Mouse (Mus musculus): Measurements from ENCODE around the gene Syngr3. TPM values are rescaled to one million over a fixed set of nuclear protein-coding genes. Genes with fewer than 3 reads are reported as not detected.

Gene Syngr3
- polyA plus RNA-seq, 1 experiment from 2014 or later = 145 TPM

- no peak overlapping the region for H3K27ac ChIP-seq (replicated peaks)
- no peak overlapping the region for H3K4me3 ChIP-seq
- peaks cover 2% of the 10 kb centered on the region for H3K4me1 ChIP-seq
- no peak overlapping the region for H3K4me2 ChIP-seq (replicated peaks)
- H3K36me3 ChIP-seq = no peaks in the 10 kb centered on the region
- WGBS = 86% methylated on average over 4 of the region's 4 CpGs
- H3K9ac ChIP-seq (replicated peaks) = no peak overlapping the region
- no peaks in the 10 kb centered on the region for H3K27me3 ChIP-seq
- no peak for ATAC-seq (replicated peaks)
- H3K9me3 ChIP-seq = no peaks in the 10 kb centered on the region
These were observed 51.5 kb downstream of the Syngr3 start for GRCm38 (mm10) chr17:24638214-24638613.

GRCm38 (mm10) chr17:24636781-24637481 lies 52.8 kb downstream of the Syngr3 start:
- Histone ChIP-seq H3K9me3 (no peaks in the 10 kb centered on the region), H3K27ac (replicated peaks) (no peak overlapping the region), H3K4me1 (peaks cover 11% of the 10 kb centered on the region), H3K9ac (replicated peaks) (no peak overlapping the region), H3K4me3 (no peak overlapping the region), H3K36me3 (no peaks in the 10 kb centered on the region), H3K27me3 (no peaks in the 10 kb centered on the region), H3K4me2 (replicated peaks) (no peak overlapping the region)
- 63% methylated on average over 5 of the region's 5 CpGs for WGBS
- ATAC-seq (replicated peaks) = no peak

DNA sequence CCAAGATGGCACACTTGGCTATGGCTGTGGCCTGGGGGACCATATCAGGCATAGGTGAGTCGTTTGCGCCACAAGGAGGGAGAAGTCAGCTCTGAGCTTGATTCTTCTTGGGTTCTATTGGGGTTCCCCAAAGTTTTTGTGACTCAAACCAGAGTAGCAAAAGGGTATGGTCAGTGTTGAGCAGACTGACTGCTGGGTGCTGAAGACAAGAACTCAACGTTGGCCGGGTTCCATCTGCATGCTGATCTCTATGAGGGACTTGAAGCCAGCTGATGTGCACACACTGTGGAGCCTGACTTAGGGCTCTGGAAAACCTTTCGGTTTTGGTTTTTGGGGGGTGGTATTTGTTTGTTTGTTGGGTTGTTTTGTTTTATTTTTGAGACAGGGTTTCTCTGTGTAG lies 54.1 kb downstream of the Syngr3 start:
- Histone ChIP-seq H3K9ac (replicated peaks) (no peak overlapping the region), H3K4me2 (replicated peaks) (no peak overlapping the region), H3K27me3 (no peaks in the 10 kb centered on the region), H3K4me3 (no peak overlapping the region), H3K36me3 (peaks cover 2% of the 10 kb centered on the region; the same call in 1 of the 2 replicates), H3K9me3 (no peaks in the 10 kb centered on the region), H3K4me1 (peaks cover 18% of the 10 kb centered on the region), H3K27ac (replicated peaks) (no peak overlapping the region)
- WGBS = 95% methylated on average over 5 of the region's 5 CpGs
- no peak for ATAC-seq (replicated peaks)

Other genes with a start within 250 kb of the Syngr3 start
- gene Dnase1l2, start 246.8 kb downstream of the Syngr3 start, polyA plus RNA-seq (2015; fragmentation: Nextera tagmentation; extraction: Ambion mirVana) = 5.7 and 6.6 TPM in 2 replicates
- gene E4f1, start 219.6 kb downstream of the Syngr3 start, polyA plus RNA-seq (2015; fragmentation: Nextera tagmentation; extraction: Ambion mirVana) = 44.0 and 44.9 TPM in 2 replicates
- gene Pgp, start 219.6 kb downstream of the Syngr3 start, polyA plus RNA-seq (2015; fragmentation: Nextera tagmentation; extraction: Ambion mirVana) = 51.0 and 54.0 TPM in 2 replicates
- 0.40 TPM in 1 of 2 replicates, not detected in the other for gene Bricd5, start 216.1 kb downstream of the Syngr3 start, polyA plus RNA-seq (2015; fragmentation: Nextera tagmentation; extraction: Ambion mirVana)
- 35.2 and 36.4 TPM in 2 replicates for gene Mlst8, start 210.9 kb downstream of the Syngr3 start, polyA plus RNA-seq (2015; fragmentation: Nextera tagmentation; extraction: Ambion mirVana)
- gene Caskin1, start 201.4 kb downstream of the Syngr3 start, polyA plus RNA-seq (2015; fragmentation: Nextera tagmentation; extraction: Ambion mirVana) = 25.6 and 26.4 TPM in 2 replicates
- 107 and 112 TPM in 2 replicates for gene Traf7, start 162.0 kb downstream of the Syngr3 start, polyA plus RNA-seq (2015; fragmentation: Nextera tagmentation; extraction: Ambion mirVana)
- gene Rab26, start 155.7 kb downstream of the Syngr3 start, polyA plus RNA-seq (2015; fragmentation: Nextera tagmentation; extraction: Ambion mirVana) = 5.7 and 6.6 TPM in 2 replicates
- gene Pkd1, start 140.1 kb downstream of the Syngr3 start, polyA plus RNA-seq (2015; fragmentation: Nextera tagmentation; extraction: Ambion mirVana) = 17.1 and 22.9 TPM in 2 replicates
- 68.7 and 75.6 TPM in 2 replicates for gene Tsc2, start 57.3 kb downstream of the Syngr3 start, polyA plus RNA-seq (2015; fragmentation: Nextera tagmentation; extraction: Ambion mirVana)
- 12.5 and 12.7 TPM in 2 replicates for gene Nthl1, start 57.3 kb downstream of the Syngr3 start, polyA plus RNA-seq (2015; fragmentation: Nextera tagmentation; extraction: Ambion mirVana)
- 26.7 and 27.6 TPM in 2 replicates for gene Slc9a3r2, start 39.6 kb downstream of the Syngr3 start, polyA plus RNA-seq (2015; fragmentation: Nextera tagmentation; extraction: Ambion mirVana)
- not detected in 2 replicates for gene Npw, start 31.5 kb downstream of the Syngr3 start, polyA plus RNA-seq (2015; fragmentation: Nextera tagmentation; extraction: Ambion mirVana)
- 19.1 and 20.9 TPM in 2 replicates for gene Zfp598, start 20.3 kb downstream of the Syngr3 start, polyA plus RNA-seq (2015; fragmentation: Nextera tagmentation; extraction: Ambion mirVana)
- gene Gfer, start 6.2 kb upstream of the Syngr3 start, polyA plus RNA-seq (2015; fragmentation: Nextera tagmentation; extraction: Ambion mirVana) = 38.7 TPM in 2 replicates
- 1.4 and 2.0 TPM in 2 replicates for gene Noxo1, start 6.3 kb upstream of the Syngr3 start, polyA plus RNA-seq (2015; fragmentation: Nextera tagmentation; extraction: Ambion mirVana)
- 79.5 and 83.9 TPM in 2 replicates for gene Tbl3, start 17.7 kb upstream of the Syngr3 start, polyA plus RNA-seq (2015; fragmentation: Nextera tagmentation; extraction: Ambion mirVana)
- gene Rnf151, start 28.1 kb upstream of the Syngr3 start, polyA plus RNA-seq (2015; fragmentation: Nextera tagmentation; extraction: Ambion mirVana) = not detected in 2 replicates
- gene Rps2, start 28.2 kb upstream of the Syngr3 start, polyA plus RNA-seq (2015; fragmentation: Nextera tagmentation; extraction: Ambion mirVana) = 816 and 846 TPM in 2 replicates
- 249 and 261 TPM in 2 replicates for gene Ndufb10, start 34.5 kb upstream of the Syngr3 start, polyA plus RNA-seq (2015; fragmentation: Nextera tagmentation; extraction: Ambion mirVana)
- gene Rpl3l, start 37.9 kb upstream of the Syngr3 start, polyA plus RNA-seq (2015; fragmentation: Nextera tagmentation; extraction: Ambion mirVana) = not detected in 2 replicates
- gene Msrb1, start 46.7 kb upstream of the Syngr3 start, polyA plus RNA-seq (2015; fragmentation: Nextera tagmentation; extraction: Ambion mirVana) = 20.5 and 22.5 TPM in 2 replicates
- not detected in 2 replicates for gene Hs3st6, start 63.0 kb upstream of the Syngr3 start, polyA plus RNA-seq (2015; fragmentation: Nextera tagmentation; extraction: Ambion mirVana)
- gene Meiob, start 114.3 kb upstream of the Syngr3 start, polyA plus RNA-seq (2015; fragmentation: Nextera tagmentation; extraction: Ambion mirVana) = not detected in 2 replicates
- 45.1 and 45.7 TPM in 2 replicates for gene Hagh, start 150.2 kb upstream of the Syngr3 start, polyA plus RNA-seq (2015; fragmentation: Nextera tagmentation; extraction: Ambion mirVana)
- gene Fahd1, start 160.4 kb upstream of the Syngr3 start, polyA plus RNA-seq (2015; fragmentation: Nextera tagmentation; extraction: Ambion mirVana) = 16.0 and 16.8 TPM in 2 replicates
- gene Igfals, start 176.0 kb upstream of the Syngr3 start, polyA plus RNA-seq (2015; fragmentation: Nextera tagmentation; extraction: Ambion mirVana) = 0.11 TPM in 1 of 2 replicates, not detected in the other
- 73.2 and 74.2 TPM in 2 replicates for gene Nubp2, start 196.4 kb upstream of the Syngr3 start, polyA plus RNA-seq (2015; fragmentation: Nextera tagmentation; extraction: Ambion mirVana)
- 81.5 and 82.5 TPM in 2 replicates for gene Spsb3, start 196.7 kb upstream of the Syngr3 start, polyA plus RNA-seq (2015; fragmentation: Nextera tagmentation; extraction: Ambion mirVana)
- 32.8 and 34.6 TPM in 2 replicates for gene Eme2, start 205.1 kb upstream of the Syngr3 start, polyA plus RNA-seq (2015; fragmentation: Nextera tagmentation; extraction: Ambion mirVana)
- gene Mrps34, start 205.2 kb upstream of the Syngr3 start, polyA plus RNA-seq (2015; fragmentation: Nextera tagmentation; extraction: Ambion mirVana) = 77.6 and 82.2 TPM in 2 replicates
- 69.6 and 72.6 TPM in 2 replicates for gene Nme3, start 206.5 kb upstream of the Syngr3 start, polyA plus RNA-seq (2015; fragmentation: Nextera tagmentation; extraction: Ambion mirVana)
- gene Mapk8ip3, start 247.0 kb upstream of the Syngr3 start, polyA plus RNA-seq (2015; fragmentation: Nextera tagmentation; extraction: Ambion mirVana) = 89.4 and 90.6 TPM in 2 replicates